Mouse (Mus musculus): ENCODE data around the gene Uqcc3. TPM values are rescaled to one million over a fixed set of nuclear protein-coding genes. Genes with fewer than 3 reads are reported as not detected.
"Not testable (repeated sequence)": the region's sequence is repeated elsewhere in the genome, so short reads cannot be mapped to it uniquely, and the experiment has no call there.

Gene Uqcc3
- polyA plus RNA-seq, 1 experiment from 2014 or later = 59.0 TPM

DNA sequence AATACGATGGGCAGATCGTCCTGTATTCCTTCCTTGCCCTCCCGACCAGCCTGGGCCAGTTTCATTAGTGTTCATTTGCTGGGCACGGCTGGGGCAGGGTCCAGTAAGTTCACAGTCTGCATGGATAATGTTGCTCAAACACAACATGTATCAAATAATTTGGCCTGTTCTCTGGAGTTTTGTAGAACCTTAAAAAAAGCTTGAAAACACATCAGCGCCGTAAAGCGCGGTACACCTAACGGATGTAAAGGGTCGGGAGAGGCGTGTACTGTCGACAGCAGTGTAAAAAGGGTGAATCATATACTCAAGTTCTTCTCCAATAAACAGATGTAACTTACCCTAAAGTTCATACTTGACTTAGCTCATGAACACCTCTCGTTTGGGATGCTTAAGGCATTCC, 17.9 kb upstream of the Uqcc3 start:
- Histone ChIP-seq H3K4me1 (ENCODE audit: control insufficient read depth, insufficient read depth, low read length) (peaks cover 14% of the 10 kb centered on the region), H3K9ac (ENCODE audit: low read depth, low read length) (peak overlapping the region; percentile 97), H3K36me3 (ENCODE audit: control insufficient read depth, insufficient read depth, low read length) (peaks cover 16% of the 10 kb centered on the region), H3K4me3 (ENCODE audit: low read depth, low read length) (peak overlapping the region; percentile 98), H3K9me3 (replicated peaks; ENCODE audit: control insufficient read depth, low read length) (no peaks in the 10 kb centered on the region), H3K27me3 (ENCODE audit: control insufficient read depth, insufficient read depth, low read length) (no peaks in the 10 kb centered on the region), H3K4me2 (peak overlapping the region; percentile 82), H3K27ac (ENCODE audit: low read depth, low read length) (peak overlapping the region; percentile 91)
- no peak for ATAC-seq (replicated peaks; ENCODE audit: insufficient number of reproducible peaks, low FRiP score, low TSS enrichment)
- WGBS (ENCODE audit: insufficient replicate concordance) = 9% methylated on average over 13 of the region's 13 CpGs

DNA sequence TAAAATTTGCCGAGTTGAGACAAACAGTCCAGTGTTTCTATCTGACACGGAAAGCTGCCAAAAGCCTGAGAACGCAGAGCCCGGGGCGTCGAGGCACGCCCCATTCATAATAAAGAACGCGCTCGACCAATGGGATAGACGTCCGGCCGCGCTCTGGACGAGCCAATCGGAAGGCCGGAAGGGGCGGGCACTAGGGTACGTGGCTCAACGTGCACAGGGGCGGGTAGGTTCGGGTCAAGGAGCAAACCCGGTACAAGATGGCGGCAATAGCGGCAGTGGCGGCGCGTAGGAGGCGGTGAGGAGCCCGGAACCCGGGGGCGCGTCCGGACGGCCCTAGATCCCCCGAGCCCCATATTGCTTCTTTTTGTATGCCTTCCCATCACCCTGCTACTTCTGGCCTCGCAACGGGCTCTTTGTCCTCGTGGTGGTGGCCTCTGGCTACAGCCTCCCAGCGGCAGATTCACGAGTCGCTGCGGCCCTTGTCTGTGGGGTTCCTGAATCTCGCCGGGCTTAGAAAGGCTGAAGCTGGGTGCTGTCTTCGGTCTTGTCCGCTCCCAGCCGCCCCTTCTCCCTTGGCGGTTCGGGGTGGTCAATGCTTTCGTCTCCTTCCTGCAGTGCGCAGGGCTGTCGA, 17.3 kb upstream of the Uqcc3 start, which contains the start of gene Ganab:
Gene Ganab (plus strand): TSS at position 207 of the 631 bp plus-strand sequence.
- Histone ChIP-seq H3K9ac (ENCODE audit: low read depth, low read length) (peak within 1 kb of the TSS; percentile 97), H3K9me3 (replicated peaks; ENCODE audit: control insufficient read depth, low read length) (no peaks in the 10 kb centered on the region), H3K4me1 (ENCODE audit: control insufficient read depth, insufficient read depth, low read length) (peaks cover 14% of the 10 kb centered on the region), H3K27ac (ENCODE audit: low read depth, low read length) (peak within 1 kb of the TSS; percentile 91), H3K36me3 (ENCODE audit: control insufficient read depth, insufficient read depth, low read length) (peaks cover 14% of the 10 kb centered on the region), H3K4me3 (ENCODE audit: low read depth, low read length) (peak within 1 kb of the TSS; percentile 98), H3K27me3 (ENCODE audit: control insufficient read depth, insufficient read depth, low read length) (no peaks in the 10 kb centered on the region), H3K4me2 (peak within 1 kb of the TSS; percentile 82)
- under 1% methylated on average over 52 of the region's 53 CpGs for WGBS (ENCODE audit: insufficient replicate concordance)
- peak; percentile 98 for ATAC-seq (replicated peaks; ENCODE audit: insufficient number of reproducible peaks, low FRiP score, low TSS enrichment)

DNA sequence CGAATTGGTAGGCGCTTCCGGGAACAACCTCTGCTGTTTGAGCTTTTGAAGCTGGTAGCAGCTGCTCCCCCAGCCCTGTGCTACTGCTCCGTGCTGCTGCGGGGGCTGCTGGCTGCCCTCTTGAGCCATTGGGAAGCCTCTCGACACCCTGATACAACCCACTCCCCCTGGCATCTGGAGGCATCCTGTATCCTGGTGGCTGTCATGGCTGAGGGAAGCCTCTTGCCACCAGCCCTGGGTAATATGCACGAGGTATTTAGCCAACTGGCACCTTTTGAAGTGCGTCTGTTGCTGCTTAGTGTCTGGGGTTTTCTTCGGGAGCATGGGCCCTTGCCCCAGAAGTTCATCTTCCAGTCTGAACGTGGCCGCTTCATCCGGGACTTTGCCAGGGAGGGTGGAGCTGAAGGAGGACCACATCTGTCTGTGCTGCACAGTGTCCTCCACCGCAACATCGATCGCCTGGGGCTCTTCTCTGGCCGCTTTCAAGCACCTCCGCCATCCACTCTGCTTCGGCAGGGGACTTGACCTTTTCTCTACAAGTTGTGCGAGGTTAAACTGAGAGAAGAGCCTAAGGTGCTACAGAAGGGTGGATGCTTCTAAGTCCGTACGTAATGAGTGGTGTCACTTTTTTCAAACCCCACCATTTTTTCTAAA, 16.6 kb upstream of the Uqcc3 start:
- WGBS (ENCODE audit: insufficient replicate concordance) = 26% methylated on average over 21 of the region's 21 CpGs
- ATAC-seq (replicated peaks; ENCODE audit: insufficient number of reproducible peaks, low FRiP score, low TSS enrichment) = peak; percentile 27; the same call in 1 of the 2 replicates
- H3K9me3 ChIP-seq (replicated peaks; ENCODE audit: control insufficient read depth, low read length); H3K27me3 ChIP-seq (ENCODE audit: control insufficient read depth, insufficient read depth, low read length): not testable (repeated sequence)
- H3K4me1 ChIP-seq (ENCODE audit: control insufficient read depth, insufficient read depth, low read length) = peaks cover 14% of the 10 kb centered on the region
- peak overlapping the region; percentile 82 for H3K4me2 ChIP-seq
- H3K36me3 ChIP-seq (ENCODE audit: control insufficient read depth, insufficient read depth, low read length) = peaks cover 11% of the 10 kb centered on the region; the same call in 1 of the 2 replicates
- peak overlapping the region; percentile 69 for H3K9ac ChIP-seq (ENCODE audit: low read depth, low read length)
- peak overlapping the region; percentile 91 for H3K27ac ChIP-seq (ENCODE audit: low read depth, low read length)
- H3K4me3 ChIP-seq (ENCODE audit: low read depth, low read length) = peak overlapping the region; percentile 98

DNA sequence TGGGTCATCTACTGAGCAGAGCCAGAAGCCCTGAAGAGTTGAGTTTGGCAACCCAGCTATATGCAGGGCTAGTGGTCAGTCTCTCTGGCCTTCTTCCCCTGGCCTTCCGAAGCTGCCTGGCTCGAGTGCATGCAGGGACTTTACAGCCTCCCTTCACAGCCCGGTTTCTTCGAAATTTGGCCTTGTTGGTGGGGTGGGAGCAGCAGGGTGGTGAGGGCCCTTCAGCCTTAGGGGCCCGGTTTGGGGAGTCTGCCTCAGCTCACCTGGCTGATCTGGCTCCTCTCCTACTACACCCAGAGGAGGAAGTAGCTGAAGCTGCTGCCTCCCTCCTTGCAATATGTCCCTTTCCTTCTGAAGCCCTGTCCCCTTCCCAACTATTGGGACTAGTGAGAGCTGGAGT, 15.5 kb upstream of the Uqcc3 start:
- H3K4me3 ChIP-seq (ENCODE audit: low read depth, low read length); H3K9me3 ChIP-seq (replicated peaks; ENCODE audit: control insufficient read depth, low read length); H3K4me2 ChIP-seq; H3K27ac ChIP-seq (ENCODE audit: low read depth, low read length); H3K9ac ChIP-seq (ENCODE audit: low read depth, low read length); ATAC-seq (replicated peaks; ENCODE audit: insufficient number of reproducible peaks, low FRiP score, low TSS enrichment); H3K27me3 ChIP-seq (ENCODE audit: control insufficient read depth, insufficient read depth, low read length): not testable (repeated sequence)
- Histone ChIP-seq H3K4me1 (ENCODE audit: control insufficient read depth, insufficient read depth, low read length) (peaks cover 14% of the 10 kb centered on the region), H3K36me3 (ENCODE audit: control insufficient read depth, insufficient read depth, low read length) (0 out of 2 replicates have a peak, but pooled peaks cover 11% of the 10 kb centered on the region)
- 86% methylated on average over 5 of the region's 5 CpGs for WGBS (ENCODE audit: insufficient replicate concordance)

DNA sequence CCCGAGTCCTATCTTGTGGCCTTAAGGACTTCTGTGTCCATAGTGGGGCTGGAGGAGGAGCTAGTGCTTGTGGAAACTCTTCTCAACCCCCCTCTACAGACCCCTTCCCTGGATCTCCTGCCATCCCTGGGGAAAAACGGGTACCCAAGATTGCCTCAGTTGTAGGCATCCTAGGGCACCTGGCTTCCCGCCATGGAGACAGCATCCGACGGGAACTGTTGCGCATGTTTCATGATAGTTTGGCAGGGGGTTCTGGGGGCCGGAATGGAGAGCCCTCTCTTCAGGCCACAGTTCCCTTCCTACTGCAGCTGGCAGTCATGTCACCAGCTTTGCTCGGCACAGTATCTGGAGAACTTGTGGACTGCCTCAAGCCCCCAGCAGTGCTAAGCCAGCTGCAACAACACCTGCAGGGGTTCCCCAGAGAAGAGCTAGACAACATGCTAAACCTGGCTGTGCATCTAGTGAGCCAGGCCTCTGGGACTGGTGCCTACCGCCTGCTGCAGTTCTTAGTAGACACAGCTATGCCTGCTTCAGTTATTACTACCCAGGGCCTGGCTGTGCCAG, 14.8 kb upstream of the Uqcc3 start:
- H3K4me3 ChIP-seq (ENCODE audit: low read depth, low read length) = no peak overlapping the region
- no peak overlapping the region for H3K27ac ChIP-seq (ENCODE audit: low read depth, low read length)
- 95% methylated on average over 9 of the region's 9 CpGs for WGBS (ENCODE audit: insufficient replicate concordance)
- no peaks in the 10 kb centered on the region for H3K9me3 ChIP-seq (replicated peaks; ENCODE audit: control insufficient read depth, low read length)
- H3K36me3 ChIP-seq (ENCODE audit: control insufficient read depth, insufficient read depth, low read length) = 0 out of 2 replicates have a peak, but pooled peaks cover 13% of the 10 kb centered on the region
- H3K4me1 ChIP-seq (ENCODE audit: control insufficient read depth, insufficient read depth, low read length) = peaks cover 14% of the 10 kb centered on the region
- no peak overlapping the region for H3K9ac ChIP-seq (ENCODE audit: low read depth, low read length)
- no peak for ATAC-seq (replicated peaks; ENCODE audit: insufficient number of reproducible peaks, low FRiP score, low TSS enrichment)
- no peaks in the 10 kb centered on the region for H3K27me3 ChIP-seq (ENCODE audit: control insufficient read depth, insufficient read depth, low read length)
- H3K4me2 ChIP-seq = no peak overlapping the region

DNA sequence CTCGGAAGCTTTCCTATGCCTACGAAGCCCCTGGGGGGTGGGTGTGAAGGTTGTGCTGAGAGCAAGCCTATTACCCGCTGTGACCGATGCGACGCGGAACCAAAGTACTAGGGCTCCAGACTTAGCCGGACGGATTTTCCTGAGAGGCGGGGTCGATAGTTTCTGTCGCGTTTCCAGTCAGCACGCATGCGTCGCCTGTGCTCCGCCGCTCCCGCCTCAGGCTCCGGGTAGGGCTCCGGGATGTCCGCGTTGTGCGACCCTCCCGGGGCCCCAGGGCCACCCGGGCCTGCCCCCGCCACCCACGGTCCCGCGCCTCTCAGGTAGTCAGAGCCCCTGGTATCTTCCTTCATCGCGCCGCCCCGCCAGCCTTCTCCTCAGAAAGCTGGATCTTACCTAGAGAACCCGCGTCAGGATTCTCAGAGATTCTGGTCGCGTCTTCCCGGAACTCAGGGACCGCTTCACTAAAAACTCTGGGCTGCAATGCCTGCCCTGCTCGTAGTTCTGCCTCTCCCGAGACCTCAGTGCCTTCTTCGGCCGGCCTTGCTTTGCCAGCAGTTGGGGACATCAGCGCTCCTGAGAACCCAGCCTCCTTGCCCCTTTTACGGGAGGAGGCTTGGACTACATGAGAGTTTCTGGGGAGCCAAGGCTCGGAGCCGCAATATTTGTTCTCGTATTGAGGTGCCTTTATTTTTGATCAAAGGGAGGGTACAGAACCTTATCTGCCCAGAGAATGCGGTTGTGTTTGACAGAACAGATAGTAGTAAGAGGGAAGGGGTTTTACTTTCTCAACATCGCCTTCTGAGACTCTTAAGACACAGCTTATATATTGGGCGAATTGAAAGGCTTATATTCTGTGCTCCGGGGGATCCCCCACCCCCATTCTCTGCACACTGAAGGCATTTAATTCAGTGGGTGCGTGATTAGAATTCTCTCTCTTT, 12.4 kb upstream of the Uqcc3 start, which contains the start of gene Ints5:
Gene Ints5 (plus strand): TSS at position 177 of the 938 bp plus-strand sequence.
- peak within 1 kb of the TSS; percentile 93 for H3K4me2 ChIP-seq
- H3K9me3 ChIP-seq (replicated peaks; ENCODE audit: control insufficient read depth, low read length) = no peaks in the 10 kb centered on the region
- 0 out of 2 replicates have a peak, but pooled peaks cover 13% of the 10 kb centered on the region for H3K36me3 ChIP-seq (ENCODE audit: control insufficient read depth, insufficient read depth, low read length)
- H3K9ac ChIP-seq (ENCODE audit: low read depth, low read length) = peak within 1 kb of the TSS; percentile 92
- peaks cover 11% of the 10 kb centered on the region for H3K4me1 ChIP-seq (ENCODE audit: control insufficient read depth, insufficient read depth, low read length)
- H3K27ac ChIP-seq (ENCODE audit: low read depth, low read length) = peak within 1 kb of the TSS; percentile 79
- H3K27me3 ChIP-seq (ENCODE audit: control insufficient read depth, insufficient read depth, low read length) = no peaks in the 10 kb centered on the region
- peak within 1 kb of the TSS; percentile 83 for H3K4me3 ChIP-seq (ENCODE audit: low read depth, low read length)
- peak; percentile 60; the same call in 1 of the 2 replicates for ATAC-seq (replicated peaks; ENCODE audit: insufficient number of reproducible peaks, low FRiP score, low TSS enrichment)
- 2% methylated on average over 54 of the region's 54 CpGs for WGBS (ENCODE audit: insufficient replicate concordance)

DNA sequence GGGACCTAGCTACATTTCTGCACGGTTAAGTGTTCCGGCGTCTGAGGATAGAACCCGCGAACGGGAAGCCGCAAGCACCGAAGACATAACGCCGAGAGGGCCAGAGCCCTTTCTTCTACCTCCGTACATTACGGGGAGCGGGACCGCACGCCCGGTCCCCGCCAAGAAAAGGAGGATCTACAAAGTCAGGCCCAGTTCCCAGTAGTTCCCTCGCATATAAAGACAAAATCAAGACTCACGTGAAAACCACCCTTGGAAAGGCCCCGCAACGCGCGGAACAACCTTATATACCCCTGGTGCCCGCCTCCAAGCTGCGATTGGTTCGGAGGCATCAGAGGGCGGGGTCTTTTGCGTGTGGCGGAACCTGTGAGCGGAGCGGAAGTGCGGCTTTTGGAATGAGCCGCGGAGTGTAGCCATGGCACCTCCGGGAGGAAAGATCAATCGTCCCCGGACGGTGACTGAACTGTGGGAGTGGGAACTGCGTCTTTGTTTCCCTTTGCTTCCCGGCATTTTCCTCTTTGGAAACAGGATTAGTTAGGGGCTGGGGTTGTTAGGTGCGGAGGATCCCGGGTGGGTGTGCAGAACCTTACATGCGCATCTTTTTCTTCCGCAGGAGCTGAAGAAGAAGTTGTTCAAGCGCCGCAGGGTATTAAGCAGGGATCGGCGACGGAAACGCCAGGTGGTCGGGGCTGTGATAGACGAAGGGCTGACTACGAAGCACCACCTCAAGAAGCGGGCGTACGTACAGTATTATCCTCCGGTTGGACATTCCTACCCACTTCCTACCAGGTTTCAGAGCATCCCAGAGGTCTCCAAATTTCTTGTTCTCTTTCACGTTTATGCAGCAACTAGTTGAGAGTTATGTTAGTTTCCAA, 8.0 kb upstream of the Uqcc3 start, which contains the start of the genes 1810009A15Rik and Gm49416:
Gene 1810009A15Rik (plus strand): TSS at position 343 of the 875 bp plus-strand sequence.
Gene Gm49416 (plus strand): TSS at position 416 of the 875 bp plus-strand sequence.
- peak within 1 kb of the TSS; percentile 87 for H3K4me2 ChIP-seq
- H3K27ac ChIP-seq (ENCODE audit: low read depth, low read length) = peak within 1 kb of the TSS; percentile 84
- H3K27me3 ChIP-seq (ENCODE audit: control insufficient read depth, insufficient read depth, low read length) = no peaks in the 10 kb centered on the region
- under 1% methylated on average over 58 of the region's 58 CpGs for WGBS (ENCODE audit: insufficient replicate concordance)
- H3K4me1 ChIP-seq (ENCODE audit: control insufficient read depth, insufficient read depth, low read length) = 0 out of 2 replicates have a peak, but pooled peaks cover 6% of the 10 kb centered on the region
- H3K36me3 ChIP-seq (ENCODE audit: control insufficient read depth, insufficient read depth, low read length) = 0 out of 2 replicates have a peak, but pooled peaks cover 2% of the 10 kb centered on the region
- peak; percentile 91 for ATAC-seq (replicated peaks; ENCODE audit: insufficient number of reproducible peaks, low FRiP score, low TSS enrichment)
- no peaks in the 10 kb centered on the region for H3K9me3 ChIP-seq (replicated peaks; ENCODE audit: control insufficient read depth, low read length)
- H3K4me3 ChIP-seq (ENCODE audit: low read depth, low read length) = peak within 1 kb of the TSS; percentile 75
- H3K9ac ChIP-seq (ENCODE audit: low read depth, low read length) = peak within 1 kb of the TSS; percentile 90
